Mouse (Mus musculus): Measurements from ENCODE around the gene Tango2.

DNA sequence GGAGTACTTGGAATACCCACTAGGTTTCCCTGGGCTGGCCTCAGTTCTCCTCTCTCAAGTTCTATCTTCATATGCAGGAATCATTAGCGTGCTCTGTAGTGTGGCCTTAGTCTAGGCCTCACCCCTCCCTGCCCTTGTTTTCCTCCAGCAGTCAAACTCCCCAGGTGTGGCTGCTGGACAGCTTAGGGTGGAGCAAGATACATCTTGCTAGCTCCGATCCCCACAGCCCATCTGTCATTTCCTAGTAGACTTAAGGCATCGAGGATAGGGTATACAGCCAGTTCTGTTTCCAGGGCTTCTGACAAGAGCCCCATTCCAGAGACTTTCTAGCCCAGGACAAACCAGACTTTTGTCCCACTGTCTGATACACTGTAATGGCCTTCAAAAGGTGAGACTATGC lies 43.8 kb upstream of the Tango2 start:
- no peak for TF ChIP-seq POLR2A (IDR thresholded peaks at IDR 0.05; ENCODE audit: low read depth, low read length)
- TF ChIP-seq CTCF (conservative IDR thresholded peaks at IDR 0.05 in 1 of 2, IDR thresholded peaks at IDR 0.05 in 1 of 2; ENCODE audit: low read depth in 2 of 2, low read length in 2 of 2), result no peak
